ENCODE assay signal across 33 mouse cellular contexts in the genomic region with DNA sequence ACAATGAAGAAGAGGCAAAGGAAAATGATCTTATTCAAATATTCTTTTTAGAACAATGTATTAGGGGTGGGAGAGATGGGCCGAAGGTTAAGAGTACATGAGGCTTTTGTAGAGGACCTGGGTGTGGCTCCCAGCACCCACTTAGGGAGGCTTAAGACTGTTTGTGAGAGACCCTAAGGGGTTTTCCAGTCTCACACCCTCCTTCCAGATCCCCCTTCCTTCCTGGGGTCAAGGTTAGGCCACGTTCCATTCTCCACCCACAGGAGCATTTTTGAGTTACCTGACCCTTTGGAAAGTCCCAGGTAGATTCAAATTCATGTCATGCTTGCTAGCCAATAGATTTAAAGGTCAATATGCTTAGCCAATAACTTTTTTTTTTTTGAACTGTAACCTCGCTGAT.
"Had no signal": no experiment of that assay in that cellular context is flagged by ENCODE, and none has a peak within 500 bp of the region (broad histone marks: within the 10 kb centered on the region; RNA-seq: fewer than 3 reads in every experiment).

No protein-coding gene starts in this region.

- H3K36me3 ChIP-seq: heart, embryonic 13.5 days; heart, embryonic 15.5 days; hindbrain, embryonic 10.5 days; hindbrain, embryonic 12.5 days; hindbrain, embryonic 13.5 days; hindbrain, embryonic 15.5 days; intestine, embryonic 15.5 days; kidney, embryonic 15.5 days had no signal

- DNase-seq: heart, postnatal 10 days; heart, postnatal 14 days; heart, postnatal 36 days; heart, postnatal 4 days; kidney, adult 11 months; kidney, adult 18-20 months; kidney, adult 2 months; kidney, adult 8-10 months; kidney, adult 9 months; kidney, postnatal 10 days; kidney, postnatal 14 days; kidney, postnatal 25 days; kidney, postnatal 36 days; kidney, postnatal 4 days; layer of hippocampus, adult 9-11 months; layer of hippocampus, postnatal 36 days had no signal

- H3K4me1 ChIP-seq: heart, embryonic 13.5 days; heart, embryonic 15.5 days; intestine, embryonic 15.5 days; kidney, embryonic 15.5 days had no signal

- H3K9ac ChIP-seq: heart, embryonic 13.5 days; heart, embryonic 15.5 days; hindbrain, embryonic 12.5 days; hindbrain, embryonic 13.5 days; hindbrain, embryonic 14.5 days; hindbrain, embryonic 15.5 days; intestine, embryonic 15.5 days; kidney, embryonic 15.5 days had no signal

- H3K9me3 ChIP-seq: heart, embryonic 13.5 days; heart, embryonic 15.5 days; hindbrain, embryonic 10.5 days; hindbrain, embryonic 12.5 days; hindbrain, embryonic 13.5 days; hindbrain, embryonic 15.5 days; intestine, embryonic 15.5 days; kidney, embryonic 15.5 days had no signal

- H3K4me2 ChIP-seq: heart, embryonic 11.5 days; heart, embryonic 13.5 days; heart, embryonic 15.5 days; hindbrain, embryonic 12.5 days; hindbrain, embryonic 13.5 days; hindbrain, embryonic 14.5 days; hindbrain, embryonic 15.5 days; intestine, embryonic 15.5 days; kidney, embryonic 15.5 days had no signal

- ATAC-seq: hindbrain, embryonic 16.5 days; inflammation-experienced regulatory T-cells, adult 6 months; intestine, embryonic 15.5 days; intestine, embryonic 16.5 days; intestine, postnatal 0 days had no signal

- H3K27ac ChIP-seq: heart, embryonic 13.5 days; heart, embryonic 15.5 days; hindbrain, embryonic 10.5 days; hindbrain, embryonic 12.5 days; hindbrain, embryonic 13.5 days; hindbrain, embryonic 14.5 days; hindbrain, embryonic 15.5 days; intestine, embryonic 15.5 days; kidney, embryonic 15.5 days; kidney, postnatal 0 days; layer of hippocampus, adult 2 months; left cerebral cortex, adult 2 months had no signal

- H3K27me3 ChIP-seq: heart, embryonic 13.5 days; heart, embryonic 15.5 days; hindbrain, embryonic 12.5 days; hindbrain, embryonic 13.5 days; hindbrain, embryonic 15.5 days; intestine, embryonic 15.5 days; kidney, embryonic 15.5 days had no signal

- H3K4me3 ChIP-seq: heart, embryonic 13.5 days; heart, embryonic 15.5 days; hindbrain, embryonic 10.5 days; hindbrain, embryonic 12.5 days; hindbrain, embryonic 13.5 days; hindbrain, embryonic 15.5 days; intestine, embryonic 15.5 days; kidney, embryonic 15.5 days; layer of hippocampus, adult 2 months; left cerebral cortex, adult 2 months had no signal
